25 mouse cellular contexts compared by ENCODE assay signal in genomic region chr1:162609633-162610250, GRCm38 (mm10). TPM values are rescaled to one million over a fixed set of nuclear protein-coding genes. Genes with fewer than 3 reads are reported as not detected.
DNase-seq lines count a peak whose midpoint lies in the region; ATAC-seq and TF ChIP-seq lines count a peak whose summit lies in the region.
"Had no signal": no experiment of that assay in that cellular context is flagged by ENCODE, and none has a peak within 500 bp of the region (broad histone marks: within the 10 kb centered on the region; RNA-seq: fewer than 3 reads in every experiment).

No protein-coding gene starts in this region.

- H3K9ac ChIP-seq in forebrain, embryonic 14.5 days (ENCODE audit: low read length): no peak overlapping the region
- H3K9ac ChIP-seq in forebrain, postnatal 0 days: no peak overlapping the region
- no peak overlapping the region for H3K9ac ChIP-seq in midbrain, embryonic 11.5 days (ENCODE audit: low read length)
- no peak overlapping the region for H3K9ac ChIP-seq in midbrain, embryonic 15.5 days
- H3K9ac ChIP-seq in midbrain, embryonic 16.5 days (ENCODE audit: low read depth, low read length): no peak overlapping the region
- H3K9ac ChIP-seq: heart, embryonic 15.5 days; intestine, embryonic 15.5 days; liver, embryonic 15.5 days; neural tube, embryonic 15.5 days had no signal

- 31% methylated on average over 9 of the region's 9 CpGs for WGBS in forebrain, embryonic 14.5 days
- 32% methylated on average over 9 of the region's 9 CpGs for WGBS in forebrain, postnatal 0 days
- 29% methylated on average over 9 of the region's 9 CpGs for WGBS in midbrain, embryonic 11.5 days
- 30% methylated on average over 9 of the region's 9 CpGs for WGBS in midbrain, embryonic 15.5 days
- WGBS in midbrain, embryonic 16.5 days: 32% methylated on average over 9 of the region's 9 CpGs

- H3K9me3 ChIP-seq in forebrain, embryonic 14.5 days (replicated peaks; ENCODE audit: control insufficient read depth, low read length): no peaks in the 10 kb centered on the region
- H3K9me3 ChIP-seq in forebrain, postnatal 0 days (ENCODE audit: low read length): no peaks in the 10 kb centered on the region
- no peaks in the 10 kb centered on the region for H3K9me3 ChIP-seq in midbrain, embryonic 11.5 days (ENCODE audit: control insufficient read depth, low read length)
- H3K9me3 ChIP-seq in midbrain, embryonic 15.5 days: no peaks in the 10 kb centered on the region
- H3K9me3 ChIP-seq in midbrain, embryonic 16.5 days (replicated peaks; ENCODE audit: control insufficient read depth, low read length, poor library complexity, severe bottlenecking): no peaks in the 10 kb centered on the region
- H3K9me3 ChIP-seq: heart, embryonic 15.5 days; hindbrain, embryonic 10.5 days; intestine, embryonic 15.5 days; liver, embryonic 15.5 days; neural tube, embryonic 15.5 days had no signal

- no peaks in the 10 kb centered on the region for H3K36me3 ChIP-seq in forebrain, embryonic 14.5 days (ENCODE audit: control insufficient read depth, insufficient read depth, low read length)
- no peaks in the 10 kb centered on the region for H3K36me3 ChIP-seq in forebrain, postnatal 0 days (ENCODE audit: insufficient read depth)
- H3K36me3 ChIP-seq in midbrain, embryonic 11.5 days (ENCODE audit: control insufficient read depth, insufficient read depth, low read length): no peaks in the 10 kb centered on the region
- H3K36me3 ChIP-seq in midbrain, embryonic 15.5 days (replicated peaks): no peaks in the 10 kb centered on the region
- H3K36me3 ChIP-seq in midbrain, embryonic 16.5 days (ENCODE audit: control insufficient read depth, insufficient read depth, low read length): no peaks in the 10 kb centered on the region
- H3K36me3 ChIP-seq: heart, embryonic 15.5 days; hindbrain, embryonic 10.5 days; intestine, embryonic 15.5 days; liver, embryonic 15.5 days; neural tube, embryonic 15.5 days had no signal

- H3K4me2 ChIP-seq in forebrain, embryonic 14.5 days (ENCODE audit: low read length): no peak overlapping the region
- no peak overlapping the region for H3K4me2 ChIP-seq in forebrain, postnatal 0 days (ENCODE audit: low read depth)
- no peak overlapping the region for H3K4me2 ChIP-seq in midbrain, embryonic 11.5 days
- H3K4me2 ChIP-seq in midbrain, embryonic 15.5 days: no peak overlapping the region
- H3K4me2 ChIP-seq in midbrain, embryonic 16.5 days (ENCODE audit: low read length): no peak overlapping the region
- H3K4me2 ChIP-seq: heart, embryonic 15.5 days; intestine, embryonic 15.5 days; liver, embryonic 15.5 days; neural tube, embryonic 15.5 days had no signal

- no peaks in the 10 kb centered on the region for H3K27me3 ChIP-seq in forebrain, embryonic 14.5 days (replicated peaks; ENCODE audit: control insufficient read depth, insufficient read depth, low read length)
- H3K27me3 ChIP-seq in forebrain, postnatal 0 days (ENCODE audit: insufficient read depth, low read length): no peaks in the 10 kb centered on the region
- H3K27me3 ChIP-seq in midbrain, embryonic 11.5 days (ENCODE audit: control insufficient read depth, insufficient read depth, low read length): no peaks in the 10 kb centered on the region
- H3K27me3 ChIP-seq in midbrain, embryonic 15.5 days (replicated peaks): no peaks in the 10 kb centered on the region
- no peaks in the 10 kb centered on the region for H3K27me3 ChIP-seq in midbrain, embryonic 16.5 days (ENCODE audit: control insufficient read depth, insufficient read depth, low read depth, low read length)
- H3K27me3 ChIP-seq: CH12.LX; heart, embryonic 15.5 days; intestine, embryonic 15.5 days; liver, embryonic 15.5 days; neural tube, embryonic 15.5 days had no signal

- TF ChIP-seq CTCF in forebrain, postnatal 0 days (IDR thresholded peaks at IDR 0.05; ENCODE audit: low read depth): no peak

- peak; percentile 57; the same call in 1 of the 2 replicates for ATAC-seq in forebrain, embryonic 14.5 days
- no peak for ATAC-seq in forebrain, postnatal 0 days
- ATAC-seq in midbrain, embryonic 11.5 days (ENCODE audit: low FRiP score): peak; percentile 83
- ATAC-seq in midbrain, embryonic 15.5 days (replicated peaks): no peak
- peak; percentile 65 for ATAC-seq in midbrain, embryonic 16.5 days
- ATAC-seq: intestine, embryonic 15.5 days; lung, postnatal 0 days had no signal

- H3K27ac ChIP-seq in forebrain, embryonic 14.5 days (ENCODE audit: low read depth, low read length): no peak overlapping the region
- H3K27ac ChIP-seq in forebrain, postnatal 0 days (ENCODE audit: low read depth, low read length): no peak overlapping the region
- H3K27ac ChIP-seq in midbrain, embryonic 11.5 days (ENCODE audit: low read depth, low read length): peak overlapping the region; percentile 48; the same call in 1 of the 2 replicates
- H3K27ac ChIP-seq in midbrain, embryonic 15.5 days: no peak overlapping the region
- H3K27ac ChIP-seq in midbrain, embryonic 16.5 days (ENCODE audit: low read length): no peak overlapping the region
- H3K27ac ChIP-seq: heart, embryonic 15.5 days; hindbrain, embryonic 10.5 days; intestine, embryonic 15.5 days; liver, embryonic 15.5 days; neural tube, embryonic 15.5 days had no signal

- DNase-seq in adrenal gland, postnatal 10 days: peak; percentile 13
- no peak for DNase-seq in adrenal gland, adult 8-10 months
- no peak for DNase-seq in forebrain, embryonic 14.5 days (ENCODE audit: low spot score)
- DNase-seq in forebrain, postnatal 0 days: no peak
- DNase-seq in midbrain, embryonic 11.5 days (ENCODE audit: low spot score, missing footprints): peak; percentile 86
- DNase-seq in yolk sac, embryonic 10.5 days (ENCODE audit: low spot score): no peak
- DNase-seq: cerebellum, adult 18-20 months; heart, adult 18-20 months; thymus, postnatal 36 days had no signal

- no peak overlapping the region for H3K4me3 ChIP-seq in forebrain, embryonic 14.5 days (ENCODE audit: low read depth, low read length)
- H3K4me3 ChIP-seq in forebrain, postnatal 0 days (ENCODE audit: low read depth, low read length): no peak overlapping the region
- H3K4me3 ChIP-seq in midbrain, embryonic 11.5 days (ENCODE audit: low read depth, low read length): no peak overlapping the region
- no peak overlapping the region for H3K4me3 ChIP-seq in midbrain, embryonic 15.5 days
- H3K4me3 ChIP-seq in midbrain, embryonic 16.5 days (ENCODE audit: low read depth, low read length): no peak overlapping the region
- H3K4me3 ChIP-seq: heart, embryonic 15.5 days; hindbrain, embryonic 10.5 days; intestine, embryonic 15.5 days; liver, embryonic 15.5 days; myocyte; neural tube, embryonic 15.5 days had no signal

- 0 out of 2 replicates have a peak, but pooled peaks cover 4% of the 10 kb centered on the region for H3K4me1 ChIP-seq in forebrain, embryonic 14.5 days (ENCODE audit: control insufficient read depth, insufficient read depth, low read length)
- H3K4me1 ChIP-seq in forebrain, postnatal 0 days (ENCODE audit: insufficient read depth): no peaks in the 10 kb centered on the region
- peaks cover 2% of the 10 kb centered on the region; the same call in 1 of the 2 replicates for H3K4me1 ChIP-seq in midbrain, embryonic 11.5 days (ENCODE audit: control insufficient read depth, insufficient read depth, low read length)
- no peaks in the 10 kb centered on the region; the same call in 1 of the 2 replicates for H3K4me1 ChIP-seq in midbrain, embryonic 15.5 days
- peaks cover 3% of the 10 kb centered on the region; the same call in 1 of the 2 replicates for H3K4me1 ChIP-seq in midbrain, embryonic 16.5 days (ENCODE audit: control insufficient read depth, insufficient read depth, low read length)
- H3K4me1 ChIP-seq: heart, embryonic 15.5 days; intestine, embryonic 15.5 days; liver, embryonic 15.5 days; neural tube, embryonic 15.5 days had no signal

RNA-seq across cellular contexts. Expression of gene Myoc, which starts 29.2 kb away (rescaled TPM):
- total RNA-seq in adrenal gland, postnatal 10 days (2021): 1 to 10 TPM in 1 of 2 experiments, under 1 TPM in 1; 0.69 to 1.5 TPM
- 1 to 10 TPM; 2.1 to 4.7 (median 3.3) TPM for total RNA-seq in adrenal gland, adult 8-10 months (2022)
- not detected in 2 replicates for polyA plus RNA-seq in forebrain, embryonic 14.5 days (2014; fragmentation: Nextera tagmentation; extraction: Ambion mirVana)
- total RNA-seq in forebrain, postnatal 0 days (2014; rRNA removed): 0.15 TPM in 1 of 2 replicates, not detected in the other
- 0.35 TPM in 1 of 2 replicates, not detected in the other for polyA plus RNA-seq in forebrain, postnatal 0 days (2015; fragmentation: Nextera tagmentation; extraction: Ambion mirVana)
- polyA plus RNA-seq in midbrain, embryonic 11.5 days (2014; fragmentation: Nextera tagmentation; extraction: Ambion mirVana): not detected in 2 replicates
- polyA plus RNA-seq in midbrain, embryonic 15.5 days (2015; fragmentation: Nextera tagmentation; extraction: Ambion mirVana): not detected in 2 replicates
- not detected in 2 replicates for polyA plus RNA-seq in midbrain, embryonic 16.5 days (2015; fragmentation: Nextera tagmentation; extraction: Ambion mirVana)
- total RNA-seq: CH12.LX; common myeloid progenitor, adult 5-6 weeks; megakaryocyte progenitor cell, adult 5-6 weeks had no signal
- polyA plus RNA-seq: heart, embryonic 15.5 days; kidney, embryonic 14.5 days; liver, embryonic 15.5 days; myocyte had no signal

RNA-seq across cellular contexts. Expression of gene Vamp4, which starts 39.4 kb away (rescaled TPM):
- 10 to 100 TPM; 28.2 to 36.7 TPM for total RNA-seq in adrenal gland, postnatal 10 days (2021)
- 10 to 100 TPM; 43.3 to 63.0 (median 53.2) TPM for total RNA-seq in adrenal gland, adult 8-10 months (2022)
- polyA plus RNA-seq in forebrain, embryonic 14.5 days (2014; fragmentation: Nextera tagmentation; extraction: Ambion mirVana): 52.3 and 64.6 TPM in 2 replicates
- 34.9 and 40.0 TPM in 2 replicates for total RNA-seq in forebrain, postnatal 0 days (2014; rRNA removed)
- 64.0 and 79.1 TPM in 2 replicates for polyA plus RNA-seq in forebrain, postnatal 0 days (2015; fragmentation: Nextera tagmentation; extraction: Ambion mirVana)
- 64.4 and 68.2 TPM in 2 replicates for polyA plus RNA-seq in midbrain, embryonic 11.5 days (2014; fragmentation: Nextera tagmentation; extraction: Ambion mirVana)
- 72.0 and 75.4 TPM in 2 replicates for polyA plus RNA-seq in midbrain, embryonic 15.5 days (2015; fragmentation: Nextera tagmentation; extraction: Ambion mirVana)
- 87.6 and 88.8 TPM in 2 replicates for polyA plus RNA-seq in midbrain, embryonic 16.5 days (2015; fragmentation: Nextera tagmentation; extraction: Ambion mirVana)

RNA-seq across cellular contexts. Expression of gene Myocos, which starts 48.3 kb away (rescaled TPM):
- not detected for total RNA-seq in adrenal gland, postnatal 10 days (2021)
- total RNA-seq in adrenal gland, adult 8-10 months (2022): not detected
- polyA plus RNA-seq in forebrain, embryonic 14.5 days (2014; fragmentation: Nextera tagmentation; extraction: Ambion mirVana): not detected in 2 replicates
- not detected in 2 replicates for total RNA-seq in forebrain, postnatal 0 days (2014; rRNA removed)
- polyA plus RNA-seq in forebrain, postnatal 0 days (2015; fragmentation: Nextera tagmentation; extraction: Ambion mirVana): not detected in 2 replicates
- not detected in 2 replicates for polyA plus RNA-seq in midbrain, embryonic 11.5 days (2014; fragmentation: Nextera tagmentation; extraction: Ambion mirVana)
- not detected in 2 replicates for polyA plus RNA-seq in midbrain, embryonic 15.5 days (2015; fragmentation: Nextera tagmentation; extraction: Ambion mirVana)
- not detected in 2 replicates for polyA plus RNA-seq in midbrain, embryonic 16.5 days (2015; fragmentation: Nextera tagmentation; extraction: Ambion mirVana)
- total RNA-seq: CH12.LX; common myeloid progenitor, adult 5-6 weeks; heart, adult 18-20 months; layer of hippocampus, postnatal 14 days; left cerebral cortex, postnatal 14 days; megakaryocyte progenitor cell, adult 5-6 weeks had no signal
- polyA plus RNA-seq: heart, embryonic 15.5 days; hindbrain, embryonic 10.5 days; intestine, embryonic 15.5 days; kidney, embryonic 14.5 days; limb, embryonic 14.5 days; liver, embryonic 15.5 days; lung, postnatal 0 days; myocyte; neural tube, embryonic 15.5 days had no signal

Comparison
In these comparisons a context has a peak if more than half of its experiments do, and no peak if none do; other contexts are left out.
1. DNase-seq: peak in adrenal gland, postnatal 10 days (single experiment) and midbrain, embryonic 11.5 days (single experiment); none in adrenal gland, adult 8-10 months (single experiment), forebrain, embryonic 14.5 days (single experiment), forebrain, postnatal 0 days (single experiment) and yolk sac, embryonic 10.5 days (single experiment).
2. ATAC-seq: peak in forebrain, embryonic 14.5 days (single experiment), midbrain, embryonic 11.5 days (single experiment) and midbrain, embryonic 16.5 days (single experiment); none in forebrain, postnatal 0 days (single experiment) and midbrain, embryonic 15.5 days (single experiment).